Mouse (Mus musculus) neural tube, embryonic 14.5 days (tissue): ENCODE results near the gene Fam227a. TPM values are rescaled to one million over a fixed set of nuclear protein-coding genes. Genes with fewer than 3 reads are reported as not detected.

Source experiments
- ATAC-seq: fragments of 200-750 bp; cut with Nextera tagmentation; 2 replicates; pipeline ENCODE4 v1.8.0; 2017; ENCODE audit warnings: low read depth, mild to moderate bottlenecking, moderate TSS enrichment, moderate library complexity
- H3K27ac ChIP-seq: fragments of 300-500 bp; sonication (generic); 2 replicates; pipeline ENCODE4 v1.5.1; 2014; ENCODE audit warnings: low read depth, mild to moderate bottlenecking, control low read depth, low read length, moderate library complexity, mixed read lengths
- H3K27me3 ChIP-seq: fragments of 300-500 bp; sonication (generic); 2 replicates; pipeline ENCODE4 v1.6.1; 2014; ENCODE audit warnings: low read length; ENCODE audit not compliant: control insufficient read depth, insufficient read depth
- H3K36me3 ChIP-seq: fragments of 300-500 bp; sonication (generic); 2 replicates; pipeline ENCODE4 v1.6.1; 2014; ENCODE audit warnings: low read length, mixed read lengths; ENCODE audit not compliant: control insufficient read depth, insufficient read depth
- H3K4me1 ChIP-seq: fragments of 300-500 bp; sonication (generic); 2 replicates; pipeline ENCODE4 v1.6.1; 2014; ENCODE audit warnings: low read length; ENCODE audit not compliant: control insufficient read depth, insufficient read depth
- H3K4me2 ChIP-seq: fragments of 300-500 bp; sonication (generic); 2 replicates; pipeline ENCODE4 v1.6.1; 2014; ENCODE audit warnings: mild to moderate bottlenecking, low read depth, low read length, control low read depth
- H3K4me3 ChIP-seq: fragments of 300-500 bp; sonication (generic); 2 replicates; pipeline ENCODE4 v1.5.1; 2014; ENCODE audit warnings: low read depth, low read length, control low read depth, mixed read lengths
- H3K9ac ChIP-seq: fragments of 300-500 bp; sonication (generic); replicated peaks from 2 replicates; pipeline ENCODE4 v1.6.1; 2014; ENCODE audit warnings: low read depth, mild to moderate bottlenecking, control low read depth, low read length, mixed read lengths
- H3K9me3 ChIP-seq: fragments of 300-500 bp; sonication (generic); 2 replicates; pipeline ENCODE4 v1.6.1; 2016; ENCODE audit warnings: low read length; ENCODE audit not compliant: control insufficient read depth
- WGBS: fragments of 180-500 bp; shearing (Covaris S2); extraction: QIAGEN DNeasy Blood & Tissue Kit; methylation state at CpG from one replicate; pipeline ENCODE4 v1.1.7; 2014; 5-methylcytosine and 5-hydroxymethylcytosine counted together
- polyA plus RNA-seq: library from polyadenylated mRNA; unstranded; fragments of >200 nt; fragmentation: Nextera tagmentation; extraction: Ambion mirVana; gene quantifications from 2 replicates; pipeline ENCODE4 v1.2.1, GENCODE M21; 2014

The Fam227a gene
- polyA plus RNA-seq, 1 experiment from 2014 or later, result 7.8 TPM

DNA sequence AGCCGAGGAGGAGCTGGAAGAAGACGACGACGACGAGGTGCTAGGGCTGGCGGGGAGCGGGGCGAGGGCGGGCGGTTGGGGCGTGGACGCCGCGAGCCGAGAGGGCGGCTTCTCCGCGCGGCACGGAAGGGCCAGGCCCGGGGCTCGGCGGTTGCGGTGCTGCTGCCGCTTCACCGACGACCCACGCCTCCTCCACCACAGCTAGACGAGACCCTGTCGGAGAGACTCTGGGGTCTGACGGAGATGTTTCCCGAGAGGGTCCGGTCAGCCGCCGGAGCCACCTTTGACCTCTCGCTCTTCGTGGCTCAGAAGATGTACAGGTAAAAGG lies 12.2 kb upstream of the Fam227a start:
- H3K4me3 ChIP-seq, result peak overlapping the region; percentile 79
- peaks cover 39% of the 10 kb centered on the region for H3K36me3 ChIP-seq
- H3K27me3 ChIP-seq, result no peaks in the 10 kb centered on the region
- ATAC-seq, result peak; percentile 72
- H3K9me3 ChIP-seq, result no peaks in the 10 kb centered on the region
- H3K4me1 ChIP-seq, result peaks cover 4% of the 10 kb centered on the region
- under 1% methylated on average over 37 of the region's 37 CpGs for WGBS
- H3K4me2 ChIP-seq, result peak overlapping the region; percentile 59
- peak overlapping the region; percentile 78 for H3K9ac ChIP-seq
- H3K27ac ChIP-seq, result 0 out of 2 replicates have a peak overlapping the region, but pooled peaks have one; percentile 52

GRCm38 (mm10) chr15:79670249-79670971 lies 11.7 kb upstream of the Fam227a start, which contains the start of gene Tomm22:
Tomm22 (plus strand) TSS chr15:79670861.
- Histone ChIP-seq H3K36me3 (peaks cover 40% of the 10 kb centered on the region), H3K4me3 (peak within 1 kb of the TSS; percentile 79), H3K4me2 (peak within 1 kb of the TSS; percentile 59), H3K4me1 (peaks cover 4% of the 10 kb centered on the region), H3K27ac (0 out of 2 replicates have a peak within 1 kb of the TSS, but pooled peaks have one; percentile 52), H3K27me3 (no peaks in the 10 kb centered on the region), H3K9me3 (no peaks in the 10 kb centered on the region), H3K9ac (peak within 1 kb of the TSS; percentile 78)
- WGBS, result 20% methylated on average over 32 of the region's 33 CpGs
- peak; percentile 98 for ATAC-seq

DNA sequence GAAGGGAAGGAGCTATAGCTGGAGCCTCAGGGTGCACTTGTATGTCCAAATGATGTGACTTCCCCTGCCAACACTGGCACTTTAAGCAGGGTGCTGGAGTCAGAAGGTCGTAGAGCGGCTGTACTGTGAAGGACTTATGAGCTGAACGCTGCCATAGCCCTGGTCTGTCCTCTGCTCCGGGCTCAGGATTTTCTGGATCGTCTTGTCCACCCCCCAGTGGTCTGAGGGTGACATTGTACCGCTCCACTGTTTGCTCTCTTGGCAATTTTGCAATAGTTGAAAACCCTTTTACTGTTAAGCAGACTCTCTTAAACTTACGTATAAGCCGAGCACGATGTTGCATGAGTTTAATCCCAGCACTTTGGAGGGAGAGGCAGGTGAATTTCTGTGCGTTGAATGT lies 10.4 kb upstream of the Fam227a start:
- Histone ChIP-seq H3K9me3 (no peaks in the 10 kb centered on the region), H3K27me3 (no peaks in the 10 kb centered on the region), H3K9ac (no peak overlapping the region), H3K4me1 (peaks cover 4% of the 10 kb centered on the region), H3K4me2 (no peak overlapping the region), H3K4me3 (no peak overlapping the region), H3K27ac (no peak overlapping the region), H3K36me3 (peaks cover 27% of the 10 kb centered on the region)
- WGBS, result 71% methylated on average over 10 of the region's 10 CpGs
- no peak for ATAC-seq

- H3K4me1 ChIP-seq, result 0 out of 2 replicates have a peak, but pooled peaks cover 3% of the 10 kb centered on the region
- no peak overlapping the region for H3K4me2 ChIP-seq
- 95% methylated on average over 8 of the region's 8 CpGs for WGBS
- H3K9ac ChIP-seq, result no peak overlapping the region
- peaks cover 16% of the 10 kb centered on the region; the same call in 1 of the 2 replicates for H3K36me3 ChIP-seq
- H3K27me3 ChIP-seq, result no peaks in the 10 kb centered on the region
- H3K27ac ChIP-seq, result no peak overlapping the region
- no peak overlapping the region for H3K4me3 ChIP-seq
- no peak for ATAC-seq
- no peaks in the 10 kb centered on the region for H3K9me3 ChIP-seq
Observed at GRCm38 (mm10) chr15:79664666-79665065, 5.9 kb upstream of the Fam227a start.

DNA sequence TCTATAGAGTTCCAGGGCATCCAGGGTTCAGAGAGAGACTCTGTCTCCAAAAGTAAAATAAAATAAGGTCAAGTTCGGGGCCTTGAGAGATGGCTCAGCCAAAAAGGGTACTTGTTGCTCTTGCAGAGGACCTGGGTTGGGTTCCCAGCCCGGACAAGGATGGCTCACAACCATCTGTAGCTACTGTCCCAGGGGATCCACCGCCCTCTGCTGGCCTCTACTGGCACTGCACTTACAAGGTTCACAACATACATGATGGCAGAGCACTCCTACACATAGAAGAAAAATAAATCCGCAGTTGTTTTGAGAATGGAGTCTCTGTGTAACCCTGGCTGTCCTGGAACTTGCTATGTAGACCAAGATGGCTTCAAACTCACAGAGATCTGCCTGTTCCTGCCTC lies 3.1 kb upstream of the Fam227a start:
- WGBS, result 73% methylated on average over 4 of the region's 4 CpGs
- Histone ChIP-seq H3K27ac (no peak overlapping the region), H3K9ac (no peak overlapping the region), H3K9me3 (no peaks in the 10 kb centered on the region), H3K4me3 (no peak overlapping the region), H3K27me3 (no peaks in the 10 kb centered on the region), H3K4me2 (no peak overlapping the region), H3K36me3 (peaks cover 10% of the 10 kb centered on the region; the same call in 1 of the 2 replicates), H3K4me1 (0 out of 2 replicates have a peak, but pooled peaks cover 4% of the 10 kb centered on the region)
- no peak for ATAC-seq

DNA sequence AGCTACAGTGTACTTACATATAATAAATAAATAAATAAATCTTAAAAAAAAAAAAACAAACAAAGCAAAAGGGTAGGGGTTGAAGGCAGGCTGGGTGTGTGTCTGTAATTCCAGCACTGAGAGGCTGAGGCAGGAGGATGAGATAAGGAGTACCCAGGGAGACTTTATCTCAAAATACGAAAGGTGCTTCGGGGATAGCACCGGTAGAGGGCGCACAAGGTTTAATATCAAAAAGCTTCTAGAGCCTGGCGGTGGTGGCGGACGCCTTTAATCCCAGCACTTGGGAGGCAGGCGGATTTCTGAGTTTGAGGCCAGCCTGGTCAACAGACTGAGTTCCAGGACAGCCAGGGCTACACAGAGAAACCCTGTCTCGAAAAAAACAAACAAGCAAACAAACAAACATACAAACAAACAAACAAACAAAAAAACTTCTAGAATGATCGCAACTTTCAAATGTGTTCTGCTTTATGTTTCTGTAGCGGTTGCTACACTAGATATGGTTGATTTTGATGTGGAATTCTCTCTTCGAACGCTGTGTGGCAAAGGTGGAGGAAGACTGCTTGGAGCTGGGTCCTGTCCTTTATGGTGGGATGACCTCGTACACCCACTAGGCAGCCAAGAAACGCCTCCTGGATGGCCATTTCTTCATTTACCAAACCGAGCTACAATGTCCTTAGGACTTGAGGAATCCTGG lies 772 bp downstream of the Fam227a start:
- Histone ChIP-seq H3K4me2 (peak overlapping the region; percentile 88), H3K4me3 (peak overlapping the region; percentile 92), H3K36me3 (no peaks in the 10 kb centered on the region), H3K9me3 (no peaks in the 10 kb centered on the region), H3K9ac (peak overlapping the region; percentile 85), H3K27me3 (no peaks in the 10 kb centered on the region), H3K27ac (peak overlapping the region; percentile 95), H3K4me1 (0 out of 2 replicates have a peak, but pooled peaks cover 4% of the 10 kb centered on the region)
- 4% methylated on average over 16 of the region's 16 CpGs for WGBS
- no peak; the same call in 1 of the 2 replicates for ATAC-seq

GRCm38 (mm10) chr15:79656451-79656850 lies 2.3 kb downstream of the Fam227a start:
- no peaks in the 10 kb centered on the region for H3K9me3 ChIP-seq
- no peak for ATAC-seq
- H3K27me3 ChIP-seq, result no peaks in the 10 kb centered on the region
- 78% methylated on average over 14 of the region's 14 CpGs for WGBS
- 0 out of 2 replicates have a peak, but pooled peaks cover 4% of the 10 kb centered on the region for H3K4me1 ChIP-seq
- H3K27ac ChIP-seq, result no peak overlapping the region
- H3K4me2 ChIP-seq, result no peak overlapping the region
- H3K4me3 ChIP-seq, result no peak overlapping the region
- H3K9ac ChIP-seq, result no peak overlapping the region
- no peaks in the 10 kb centered on the region for H3K36me3 ChIP-seq

- H3K27me3 ChIP-seq, result no peaks in the 10 kb centered on the region
- no peak overlapping the region for H3K9ac ChIP-seq
- no peaks in the 10 kb centered on the region for H3K9me3 ChIP-seq
- no peak for ATAC-seq
- 78% methylated on average over 4 of the region's 4 CpGs for WGBS
- H3K4me2 ChIP-seq, result no peak overlapping the region
- no peak overlapping the region for H3K4me3 ChIP-seq
- no peak overlapping the region for H3K27ac ChIP-seq
- H3K4me1 ChIP-seq, result no peaks in the 10 kb centered on the region
- H3K36me3 ChIP-seq, result peaks cover 11% of the 10 kb centered on the region
Observed at GRCm38 (mm10) chr15:79651481-79651880, 7.3 kb downstream of the Fam227a start.

GRCm38 (mm10) chr15:79650569-79650968 lies 8.2 kb downstream of the Fam227a start:
- Histone ChIP-seq H3K27ac (no peak overlapping the region), H3K27me3 (no peaks in the 10 kb centered on the region), H3K4me3 (no peak overlapping the region), H3K9me3 (no peaks in the 10 kb centered on the region), H3K9ac (no peak overlapping the region), H3K36me3 (peaks cover 11% of the 10 kb centered on the region), H3K4me1 (no peaks in the 10 kb centered on the region), H3K4me2 (no peak overlapping the region)
- ATAC-seq, result no peak
